Mouse (Mus musculus) stomach, embryonic 15.5 days (tissue): ENCODE data around the gene Rnf208. TPM values are rescaled to one million over a fixed set of nuclear protein-coding genes. Genes with fewer than 3 reads are reported as not detected.

ENCODE experiments used
- ATAC-seq: fragments of 200-750 bp; cut with Nextera tagmentation; 2 replicates; pipeline ENCODE4 v1.8.0; 2017; ENCODE audit warnings: low read depth, moderate number of reproducible peaks, moderate TSS enrichment; ENCODE audit not compliant: insufficient read depth, low FRiP score
- H3K27ac ChIP-seq: fragments of 300-500 bp; sonication (generic); 2 replicates; pipeline ENCODE4 v1.5.1; 2015; ENCODE audit warnings: mild to moderate bottlenecking, inconsistent platforms
- H3K27me3 ChIP-seq: fragments of 300-500 bp; sonication (generic); replicated peaks from 2 replicates; pipeline ENCODE4 v1.6.1; 2015; ENCODE audit warnings: inconsistent platforms
- H3K36me3 ChIP-seq: fragments of 300-500 bp; sonication (generic); 2 replicates; pipeline ENCODE4 v1.6.1; 2015; ENCODE audit warnings: inconsistent platforms
- H3K4me1 ChIP-seq: fragments of 300-500 bp; sonication (generic); 2 replicates; pipeline ENCODE4 v1.6.1; 2015; ENCODE audit warnings: inconsistent platforms
- H3K4me2 ChIP-seq: fragments of 300-500 bp; sonication (generic); 2 replicates; pipeline ENCODE4 v1.6.1; 2015; ENCODE audit warnings: mild to moderate bottlenecking, inconsistent platforms
- H3K4me3 ChIP-seq: fragments of 300-500 bp; sonication (generic); replicated peaks from 2 replicates; pipeline ENCODE4 v1.5.1; 2015; ENCODE audit warnings: inconsistent platforms
- H3K9ac ChIP-seq: fragments of 300-500 bp; sonication (generic); 2 replicates; pipeline ENCODE4 v1.6.1; 2015; ENCODE audit warnings: inconsistent platforms
- H3K9me3 ChIP-seq: fragments of 300-500 bp; sonication (generic); 2 replicates; pipeline ENCODE4 v1.6.1; 2016; ENCODE audit warnings: inconsistent platforms
- WGBS: fragments of 180-500 bp; shearing (Covaris S2); methylation state at CpG from one replicate; pipeline ENCODE4 v1.1.7; 2015; 5-methylcytosine and 5-hydroxymethylcytosine counted together
- polyA plus RNA-seq: library from polyadenylated mRNA; unstranded; fragments of >200 nt; fragmentation: Nextera tagmentation; extraction: Ambion mirVana; gene quantifications from 2 replicates; pipeline ENCODE4 v1.2.1, GENCODE M21; 2015

Rnf208 gene
- polyA plus RNA-seq, 1 experiment from 2014 or later = 13.7 TPM

DNA sequence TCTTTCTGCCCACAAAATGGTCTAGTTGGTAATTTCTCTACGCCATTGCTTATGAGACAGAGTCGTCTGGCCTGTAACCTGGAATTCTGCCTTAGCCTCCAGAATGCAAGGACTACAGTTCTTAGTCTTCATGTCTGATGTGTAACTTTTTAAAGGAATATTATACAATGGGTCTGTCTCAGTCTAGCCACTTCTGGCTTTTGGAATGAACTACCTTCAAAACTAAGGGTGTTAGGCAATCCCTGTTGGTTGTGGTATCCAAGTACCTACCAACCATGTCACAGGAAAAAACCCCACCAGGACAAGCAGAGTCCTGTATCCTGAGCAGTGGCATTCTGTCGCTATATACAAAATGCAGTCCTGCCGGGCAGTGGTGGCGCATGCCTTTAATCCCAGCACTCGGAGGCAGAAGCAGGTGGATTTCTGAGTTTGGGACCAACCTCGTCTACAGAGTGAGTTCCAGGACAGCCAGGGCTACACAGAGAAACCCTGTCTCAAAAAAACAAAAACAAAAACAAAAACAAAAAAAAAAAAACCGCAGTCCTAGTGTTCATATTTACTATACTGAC is 16.2 kb upstream of the Rnf208 start:
- H3K9ac ChIP-seq = no peak overlapping the region
- peaks cover 16% of the 10 kb centered on the region for H3K4me1 ChIP-seq
- H3K27ac ChIP-seq = peak overlapping the region; percentile 99
- H3K9me3 ChIP-seq = no peaks in the 10 kb centered on the region
- 74% methylated on average over 8 of the region's 8 CpGs for WGBS
- no peaks in the 10 kb centered on the region for H3K36me3 ChIP-seq
- no peak for ATAC-seq
- peak overlapping the region; percentile 51 for H3K4me2 ChIP-seq
- no peaks in the 10 kb centered on the region for H3K27me3 ChIP-seq
- peak overlapping the region; percentile 54 for H3K4me3 ChIP-seq

DNA sequence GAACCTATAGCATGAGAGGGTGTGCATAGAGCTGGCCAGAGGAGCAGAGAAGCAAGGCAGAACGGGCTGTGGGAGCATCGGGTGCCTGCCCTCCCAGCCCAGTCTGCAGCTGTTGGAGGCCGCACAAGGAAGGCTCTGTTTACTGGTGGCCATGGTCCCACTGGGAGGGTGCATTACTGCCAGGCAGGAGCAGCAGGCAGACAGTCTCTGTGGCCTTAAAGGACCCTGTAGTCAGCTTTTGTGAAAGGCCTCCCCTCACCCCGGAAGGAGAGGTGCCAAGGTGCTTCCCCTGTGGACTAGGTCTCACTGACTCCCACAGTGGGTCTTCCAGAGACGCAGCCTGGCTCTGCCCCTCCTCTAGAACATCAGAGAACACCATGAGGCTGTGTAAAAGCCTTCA is 15.2 kb upstream of the Rnf208 start:
- Histone ChIP-seq H3K36me3 (no peaks in the 10 kb centered on the region), H3K9ac (no peak overlapping the region), H3K27me3 (no peaks in the 10 kb centered on the region), H3K9me3 (no peaks in the 10 kb centered on the region), H3K27ac (no peak overlapping the region), H3K4me3 (no peak overlapping the region), H3K4me1 (peaks cover 16% of the 10 kb centered on the region), H3K4me2 (no peak overlapping the region)
- no peak for ATAC-seq
- WGBS = 81% methylated on average over 5 of the region's 5 CpGs

GRCm38 (mm10) chr2:25227406-25227805 is 14.6 kb upstream of the Rnf208 start:
- no peaks in the 10 kb centered on the region for H3K27me3 ChIP-seq
- no peaks in the 10 kb centered on the region for H3K36me3 ChIP-seq
- ATAC-seq = no peak
- H3K9ac ChIP-seq = no peak overlapping the region
- no peak overlapping the region for H3K4me3 ChIP-seq
- H3K4me2 ChIP-seq = no peak overlapping the region
- no peak overlapping the region for H3K27ac ChIP-seq
- H3K9me3 ChIP-seq = no peaks in the 10 kb centered on the region
- 91% methylated on average over 4 of the region's 4 CpGs for WGBS
- H3K4me1 ChIP-seq = peaks cover 16% of the 10 kb centered on the region

GRCm38 (mm10) chr2:25228431-25228889 is 13.6 kb upstream of the Rnf208 start:
- ATAC-seq = 0 out of 2 replicates have a peak, but pooled peaks have one; percentile 2
- H3K36me3 ChIP-seq = no peaks in the 10 kb centered on the region
- H3K4me3 ChIP-seq = peak overlapping the region; percentile 26; the same call in 1 of the 2 replicates
- no peaks in the 10 kb centered on the region for H3K27me3 ChIP-seq
- H3K4me2 ChIP-seq = peak overlapping the region; percentile 48
- peak overlapping the region; percentile 75; the same call in 1 of the 2 replicates for H3K27ac ChIP-seq
- under 1% methylated on average over 7 of the region's 7 CpGs for WGBS
- peaks cover 12% of the 10 kb centered on the region for H3K4me1 ChIP-seq
- H3K9me3 ChIP-seq = no peaks in the 10 kb centered on the region
- H3K9ac ChIP-seq = no peak overlapping the region; the same call in 1 of the 2 replicates

GRCm38 (mm10) chr2:25228995-25229530 is 13.0 kb upstream of the Rnf208 start:
- Histone ChIP-seq H3K27ac (peak overlapping the region; percentile 75; the same call in 1 of the 2 replicates), H3K27me3 (no peaks in the 10 kb centered on the region), H3K4me1 (peaks cover 8% of the 10 kb centered on the region), H3K9me3 (no peaks in the 10 kb centered on the region), H3K4me2 (peak overlapping the region; percentile 48), H3K36me3 (no peaks in the 10 kb centered on the region), H3K4me3 (no peak overlapping the region), H3K9ac (no peak overlapping the region; the same call in 1 of the 2 replicates)
- ATAC-seq = no peak
- 70% methylated on average over 6 of the region's 6 CpGs for WGBS

DNA sequence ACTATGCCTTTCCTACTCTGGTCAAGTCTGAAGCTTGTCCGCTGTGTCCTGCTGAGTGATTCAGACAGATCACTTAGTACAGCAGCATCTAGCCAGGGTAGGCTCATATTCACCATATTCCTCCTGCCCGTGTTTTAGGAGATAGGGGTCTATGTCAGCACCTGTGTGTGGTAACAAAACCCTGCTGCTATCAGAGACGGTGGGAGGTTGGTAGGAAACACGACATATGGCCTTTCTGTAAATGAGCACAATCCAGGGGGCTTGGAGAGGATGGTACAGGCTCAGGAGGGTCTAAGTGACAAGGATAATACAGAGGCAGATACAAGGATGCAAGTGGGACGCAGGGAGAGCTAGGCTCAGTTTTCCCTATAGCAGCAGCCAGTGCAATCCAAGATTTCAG is 12.5 kb upstream of the Rnf208 start:
- H3K4me3 ChIP-seq = no peak overlapping the region
- H3K9ac ChIP-seq = no peak overlapping the region
- H3K27me3 ChIP-seq = no peaks in the 10 kb centered on the region
- WGBS = 79% methylated on average over 5 of the region's 5 CpGs
- no peaks in the 10 kb centered on the region for H3K9me3 ChIP-seq
- H3K27ac ChIP-seq = no peak overlapping the region
- no peak overlapping the region for H3K4me2 ChIP-seq
- no peak for ATAC-seq
- no peaks in the 10 kb centered on the region for H3K36me3 ChIP-seq
- peaks cover 8% of the 10 kb centered on the region for H3K4me1 ChIP-seq

- no peak overlapping the region for H3K4me2 ChIP-seq
- no peaks in the 10 kb centered on the region for H3K27me3 ChIP-seq
- H3K27ac ChIP-seq = no peak overlapping the region
- no peak overlapping the region for H3K4me3 ChIP-seq
- no peaks in the 10 kb centered on the region for H3K36me3 ChIP-seq
- no peak overlapping the region for H3K9ac ChIP-seq
- 89% methylated on average over 7 of the region's 7 CpGs for WGBS
- H3K9me3 ChIP-seq = no peaks in the 10 kb centered on the region
- ATAC-seq = no peak
- H3K4me1 ChIP-seq = peaks cover 7% of the 10 kb centered on the region
These were observed 11.5 kb upstream of the Rnf208 start for GRCm38 (mm10) chr2:25230581-25230980.

GRCm38 (mm10) chr2:25231038-25231437 is 11.0 kb upstream of the Rnf208 start:
- Histone ChIP-seq H3K27me3 (no peaks in the 10 kb centered on the region), H3K4me2 (no peak overlapping the region), H3K9me3 (no peaks in the 10 kb centered on the region), H3K4me3 (no peak overlapping the region), H3K36me3 (no peaks in the 10 kb centered on the region), H3K9ac (no peak overlapping the region), H3K27ac (no peak overlapping the region), H3K4me1 (peaks cover 4% of the 10 kb centered on the region; the same call in 1 of the 2 replicates)
- ATAC-seq = no peak
- 55% methylated on average over 12 of the region's 12 CpGs for WGBS

GRCm38 (mm10) chr2:25233421-25233820 is 8.6 kb upstream of the Rnf208 start:
- Histone ChIP-seq H3K27ac (no peak overlapping the region), H3K4me3 (no peak overlapping the region), H3K4me2 (no peak overlapping the region), H3K36me3 (no peaks in the 10 kb centered on the region), H3K9me3 (no peaks in the 10 kb centered on the region), H3K4me1 (no peaks in the 10 kb centered on the region), H3K27me3 (no peaks in the 10 kb centered on the region), H3K9ac (no peak overlapping the region)
- ATAC-seq = no peak
- 75% methylated on average over 4 of the region's 4 CpGs for WGBS

- no peak within 1 kb of the TSS for H3K9ac ChIP-seq
These were observed 8.0 kb upstream of the Rnf208 start, which contains the start of gene Slc34a3 for GRCm38 (mm10) chr2:25234050-25234449. Gene Slc34a3 (minus strand): TSS chr2:25234364.

DNA sequence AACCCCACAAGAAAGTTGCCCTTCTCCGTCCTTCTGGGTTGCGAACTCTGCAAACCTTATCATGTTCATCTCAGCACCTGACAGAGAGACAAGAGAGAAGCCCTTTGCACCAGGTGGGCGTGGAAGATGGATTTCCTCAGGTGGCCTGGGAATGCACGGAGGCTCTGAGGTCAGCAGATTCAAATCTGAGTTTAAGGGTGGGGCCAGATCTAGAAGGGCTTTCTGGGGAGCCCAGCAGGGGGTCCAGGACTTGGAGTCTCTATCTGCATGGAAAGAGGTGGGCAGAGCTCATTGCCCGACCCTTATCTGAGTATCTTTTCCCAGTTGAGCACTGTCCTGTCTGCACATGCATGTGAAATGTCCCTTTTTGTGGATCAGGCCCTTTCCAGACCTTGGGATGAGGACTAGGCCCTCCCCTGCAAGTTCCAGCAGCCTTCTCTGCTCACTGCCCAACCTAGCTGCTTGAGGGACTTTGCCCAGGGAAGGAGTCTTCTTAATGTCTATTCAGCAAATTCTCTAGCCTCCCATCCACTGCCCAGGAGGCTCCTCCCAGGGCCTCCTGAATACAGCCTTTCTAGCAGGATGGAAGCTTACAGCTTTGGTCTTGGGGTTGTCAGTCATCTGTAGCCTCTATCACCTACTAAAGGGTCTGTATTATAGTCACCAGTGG is 7.4 kb upstream of the Rnf208 start:
- 48% methylated on average over 5 of the region's 5 CpGs for WGBS
- Histone ChIP-seq H3K4me1 (no peaks in the 10 kb centered on the region), H3K9me3 (no peaks in the 10 kb centered on the region), H3K36me3 (no peaks in the 10 kb centered on the region), H3K27ac (no peak overlapping the region), H3K4me3 (no peak overlapping the region), H3K27me3 (no peaks in the 10 kb centered on the region), H3K4me2 (no peak overlapping the region), H3K9ac (no peak overlapping the region)
- no peak for ATAC-seq

More at GRCm38 (mm10) chr2:25234050-25234449, 8.0 kb upstream of the Rnf208 start, which contains the start of gene Slc34a3:
- no peak within 1 kb of the TSS for H3K4me2 ChIP-seq
- no peak for ATAC-seq
- no peaks in the 10 kb centered on the region for H3K27me3 ChIP-seq
- WGBS = 64% methylated on average over 3 of the region's 3 CpGs
- H3K36me3 ChIP-seq = no peaks in the 10 kb centered on the region
- H3K4me3 ChIP-seq = no peak within 1 kb of the TSS
- H3K27ac ChIP-seq = no peak within 1 kb of the TSS
- no peaks in the 10 kb centered on the region for H3K9me3 ChIP-seq
- no peaks in the 10 kb centered on the region for H3K4me1 ChIP-seq

DNA sequence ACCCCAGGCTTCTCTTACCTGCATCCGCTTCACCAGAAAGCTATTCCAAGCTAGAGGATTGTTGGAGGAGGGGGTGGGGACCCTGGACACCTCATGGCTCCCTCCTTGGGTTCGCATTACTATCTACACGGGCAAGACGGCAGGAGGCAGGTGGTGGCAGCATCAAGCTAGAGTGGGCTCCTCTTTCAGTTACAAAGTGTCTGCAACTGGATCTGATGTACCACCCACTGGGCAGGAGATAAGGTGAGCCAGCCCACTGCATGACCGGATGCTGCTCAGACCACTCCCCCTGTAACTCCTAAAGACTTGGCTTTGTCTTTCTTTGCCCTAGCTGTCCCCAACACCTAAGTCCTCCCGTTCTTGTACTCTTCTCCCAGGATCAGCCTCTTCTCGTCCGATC is 5.4 kb upstream of the Rnf208 start, which contains the start of gene Rnf224:
Gene Rnf224, minus strand, starts transcription at position 174 of the 400 bp plus-strand sequence.
- H3K4me2 ChIP-seq = no peak within 1 kb of the TSS
- no peak within 1 kb of the TSS for H3K9ac ChIP-seq
- H3K36me3 ChIP-seq = no peaks in the 10 kb centered on the region
- H3K4me1 ChIP-seq = peaks cover 13% of the 10 kb centered on the region
- no peak within 1 kb of the TSS for H3K4me3 ChIP-seq
- H3K27ac ChIP-seq = peak within 1 kb of the TSS; percentile 51
- 33% methylated on average over 8 of the region's 8 CpGs for WGBS
- no peaks in the 10 kb centered on the region for H3K9me3 ChIP-seq
- ATAC-seq = no peak
- 0 out of 2 replicates have a peak, but pooled peaks cover 3% of the 10 kb centered on the region for H3K27me3 ChIP-seq
